Mouse (Mus musculus) C2C12 (cell line): ENCODE data around the gene Sept10.

Source experiments
- CTCF ChIP-seq: IDR thresholded peaks from one replicate; pipeline ENCODE4 v1.5.1; 2011; ENCODE audit not compliant: control insufficient read depth, insufficient read depth, insufficient read length
- FOSL1 ChIP-seq: IDR thresholded peaks from one replicate; pipeline ENCODE4 v1.8.0; 2011; ENCODE audit warnings: mild to moderate bottlenecking, low read length; ENCODE audit not compliant: poor library complexity, insufficient read depth, severe bottlenecking
- MAX ChIP-seq: IDR thresholded peaks from one replicate; pipeline ENCODE4 v1.6.1; 2011; ENCODE audit warnings: mild to moderate bottlenecking, control low read depth
- MYOD1 ChIP-seq: IDR thresholded peaks from one replicate; pipeline ENCODE4 v1.6.1; 2011; ENCODE audit warnings: low read depth; ENCODE audit not compliant: control insufficient read depth, insufficient read length
- USF1 ChIP-seq: IDR thresholded peaks from one replicate; pipeline ENCODE4 v1.6.1; 2011; ENCODE audit warnings: low read depth, mild to moderate bottlenecking, control low read depth, moderate library complexity

DNA sequence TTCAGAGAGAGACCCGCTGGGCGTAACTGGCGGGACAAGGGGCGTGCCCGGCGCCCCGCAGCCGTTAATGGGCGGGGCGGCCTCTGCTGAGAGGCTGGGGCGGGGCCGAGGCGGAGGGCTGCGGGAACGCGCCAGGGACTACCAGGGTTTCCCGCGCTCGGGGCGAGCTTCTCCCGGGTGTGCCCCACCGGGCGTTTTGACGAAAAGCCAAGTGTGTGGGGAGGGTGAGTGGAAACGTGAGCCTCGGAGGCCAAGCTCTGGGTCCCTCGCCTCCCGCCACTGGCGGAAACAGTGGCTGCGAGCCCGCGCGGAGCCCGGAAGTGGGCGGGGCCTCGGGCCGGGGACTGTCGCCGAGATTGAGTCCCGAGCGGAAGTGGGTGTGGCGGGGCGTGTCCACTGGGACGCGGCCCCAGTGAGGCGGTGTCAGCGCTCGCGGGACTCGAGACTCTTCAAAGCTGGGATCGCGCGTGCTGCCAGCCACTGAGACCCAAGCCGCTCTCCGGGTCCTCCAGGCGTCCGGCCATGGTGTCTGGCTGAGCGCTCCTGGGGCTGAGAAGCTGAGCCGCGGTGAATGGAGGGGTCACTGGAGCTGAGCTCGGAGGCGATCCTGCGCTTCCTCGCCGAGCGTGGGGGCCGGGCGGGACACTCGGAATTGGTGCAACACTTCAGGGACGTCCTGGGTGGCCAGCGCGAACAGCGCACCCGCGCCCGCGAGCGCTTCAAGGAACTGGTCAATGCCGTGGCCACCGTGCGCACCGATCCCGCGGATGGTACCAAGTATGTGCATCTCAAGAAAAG lies at the start of gene Sept10, which contains the start of gene Sowahc:
- TF ChIP-seq CTCF: no peak
- TF ChIP-seq MAX: no peak
- TF ChIP-seq MYOD1: no peak
- TF ChIP-seq FOSL1: no peak
- TF ChIP-seq USF1: no peak
